Mouse (Mus musculus) lung, embryonic 16.5 days (tissue): ENCODE measurements at regions not wholly inside any gene's neighbourhood (a gene's known extent, or its start where the extent isn't known, plus 50 kb on each side); places are given as distances from the start of the nearest gene placed in this dataset.
A peak's percentile ranks its signal among the peaks of the same experiment; 100 is the strongest.

Source experiments
- ATAC-seq: fragments of 200-750 bp; cut with Nextera tagmentation; 2 replicates; pipeline ENCODE4 v1.8.0; 2017; ENCODE audit warnings: low read depth, mild to moderate bottlenecking, moderate library complexity
- H3K27ac ChIP-seq: fragments of 300-500 bp; sonication (generic); 2 replicates; pipeline ENCODE4 v1.5.1; 2014; ENCODE audit warnings: mild to moderate bottlenecking, control low read depth, low read length
- H3K27me3 ChIP-seq: fragments of 300-500 bp; sonication (generic); 2 replicates; pipeline ENCODE4 v1.6.1; 2014; ENCODE audit warnings: low read depth, low read length, mixed read lengths; ENCODE audit not compliant: control insufficient read depth, insufficient read depth
- H3K36me3 ChIP-seq: fragments of 300-500 bp; sonication (generic); 2 replicates; pipeline ENCODE4 v1.6.1; 2014; ENCODE audit warnings: low read length; ENCODE audit not compliant: control insufficient read depth, insufficient read depth
- H3K4me1 ChIP-seq: fragments of 300-500 bp; sonication (generic); replicated peaks from 2 replicates; pipeline ENCODE4 v1.6.1; 2014; ENCODE audit warnings: low read length, mixed read lengths; ENCODE audit not compliant: control insufficient read depth, insufficient read depth
- H3K4me2 ChIP-seq: fragments of 300-500 bp; sonication (generic); 2 replicates; pipeline ENCODE4 v1.6.1; 2014; ENCODE audit warnings: low read depth, low read length, control low read depth
- H3K4me3 ChIP-seq: fragments of 300-500 bp; sonication (generic); 2 replicates; pipeline ENCODE4 v1.5.1; 2014; ENCODE audit warnings: mild to moderate bottlenecking, low read length, control low read depth
- H3K9ac ChIP-seq: fragments of 300-500 bp; sonication (generic); 2 replicates; pipeline ENCODE4 v1.6.1; 2014; ENCODE audit warnings: low read length, control low read depth
- H3K9me3 ChIP-seq: fragments of 300-500 bp; sonication (generic); 2 replicates; pipeline ENCODE4 v1.6.1; 2016; ENCODE audit warnings: low read length; ENCODE audit not compliant: control insufficient read depth
- WGBS: fragments of 180-500 bp; shearing (Covaris S2); extraction: QIAGEN DNeasy Blood & Tissue Kit; methylation state at CpG from one replicate; pipeline ENCODE4 v1.1.7; 2014; 5-methylcytosine and 5-hydroxymethylcytosine counted together

DNA sequence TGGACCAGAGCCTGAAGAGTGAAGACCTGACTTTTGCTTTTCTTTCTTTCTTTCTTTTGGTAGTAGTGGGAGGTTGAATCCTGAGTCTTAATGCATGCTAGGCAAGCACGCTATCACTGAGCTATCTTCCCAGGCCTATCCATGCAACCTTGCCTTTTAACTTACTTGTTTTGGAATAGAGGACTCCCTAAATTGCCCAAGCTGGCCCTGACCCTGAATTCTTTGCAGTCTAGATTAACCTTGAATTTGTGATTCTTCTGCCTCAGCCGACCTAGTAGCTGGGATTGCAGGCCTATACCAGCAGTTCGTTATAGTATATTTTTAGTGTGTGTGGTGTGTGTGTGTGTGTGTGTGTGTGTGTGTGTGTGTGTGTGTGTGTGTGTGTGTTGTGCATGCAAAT is 183.1 kb downstream of the Gm12728 start:
- ATAC-seq: no peak
- H3K4me1 ChIP-seq: peaks cover 6% of the 10 kb centered on the region; the same call in 1 of the 2 replicates
- H3K4me3 ChIP-seq: no peak overlapping the region
- no peaks in the 10 kb centered on the region for H3K9me3 ChIP-seq
- H3K27ac ChIP-seq: no peak overlapping the region
- no peaks in the 10 kb centered on the region for H3K27me3 ChIP-seq
- no peak overlapping the region for H3K4me2 ChIP-seq
- H3K36me3 ChIP-seq: no peaks in the 10 kb centered on the region
- WGBS: 80% methylated on average over 3 of the region's 3 CpGs
- H3K9ac ChIP-seq: no peak overlapping the region

DNA sequence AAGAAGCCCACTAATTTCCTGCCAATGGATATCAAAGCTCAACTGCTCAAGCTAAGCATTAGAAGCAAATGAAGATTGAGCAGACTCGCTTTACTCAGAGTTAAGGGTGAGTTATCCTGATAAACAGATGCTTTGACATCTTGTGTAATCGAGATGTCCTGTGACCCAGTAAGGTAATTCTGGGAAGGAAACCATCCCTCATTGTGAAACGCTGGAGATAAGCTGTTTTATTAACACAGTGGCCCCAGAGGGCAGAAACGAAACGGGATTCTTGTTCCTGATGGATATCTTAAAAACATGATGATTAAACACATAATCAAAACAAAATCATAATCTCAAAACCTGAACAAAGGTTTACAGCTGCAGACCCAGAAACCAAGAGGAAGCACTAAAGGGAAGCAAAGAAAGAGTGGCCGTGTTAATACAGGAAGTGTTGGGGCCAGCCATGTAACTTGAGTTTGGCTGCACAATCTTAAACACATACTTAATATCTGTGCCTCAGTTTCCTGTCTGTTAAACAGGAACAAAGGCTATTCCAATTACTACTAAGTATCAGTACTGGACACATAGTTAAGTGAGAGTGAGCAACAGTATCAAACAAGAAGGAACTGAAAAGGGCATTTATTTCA is 184.2 kb downstream of the Gm12728 start:
- H3K4me3 ChIP-seq: no peak overlapping the region

DNA sequence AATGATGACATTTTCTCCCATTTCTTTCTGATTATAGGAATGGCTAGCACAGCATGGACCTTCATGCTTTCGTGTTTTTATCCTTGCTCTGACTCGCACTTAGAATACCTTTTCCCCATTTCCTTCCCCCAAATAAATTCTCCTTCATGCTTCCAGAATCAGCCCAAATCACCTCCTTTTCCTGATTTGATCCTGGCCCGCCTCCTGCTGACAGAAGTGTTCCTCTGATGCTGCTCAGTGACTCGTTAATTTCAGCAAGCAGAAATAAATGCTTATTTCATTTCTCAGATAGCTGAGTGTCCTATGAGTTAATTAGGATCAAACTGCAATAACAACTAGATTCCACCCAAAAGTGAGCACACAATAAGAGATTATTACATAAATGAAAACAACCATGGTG is 185.3 kb downstream of the Gm12728 start:
- 60% methylated on average over 4 of the region's 4 CpGs for WGBS
- H3K9me3 ChIP-seq: no peaks in the 10 kb centered on the region
- ATAC-seq: no peak
- no peak overlapping the region for H3K27ac ChIP-seq
- H3K4me2 ChIP-seq: no peak overlapping the region
- no peak overlapping the region for H3K9ac ChIP-seq
- no peaks in the 10 kb centered on the region for H3K36me3 ChIP-seq
- H3K4me1 ChIP-seq: no peaks in the 10 kb centered on the region
- no peaks in the 10 kb centered on the region for H3K27me3 ChIP-seq
- H3K4me3 ChIP-seq: no peak overlapping the region

More for the DNA sequence above, 184.2 kb downstream of the Gm12728 start:
- 43% methylated on average over 6 of the region's 6 CpGs for WGBS
- ATAC-seq: no peak
- H3K36me3 ChIP-seq: no peaks in the 10 kb centered on the region
- no peak overlapping the region for H3K9ac ChIP-seq
- no peaks in the 10 kb centered on the region for H3K9me3 ChIP-seq
- H3K27ac ChIP-seq: no peak overlapping the region
- no peaks in the 10 kb centered on the region for H3K27me3 ChIP-seq
- no peak overlapping the region for H3K4me2 ChIP-seq
- peaks cover 6% of the 10 kb centered on the region; the same call in 1 of the 2 replicates for H3K4me1 ChIP-seq

DNA sequence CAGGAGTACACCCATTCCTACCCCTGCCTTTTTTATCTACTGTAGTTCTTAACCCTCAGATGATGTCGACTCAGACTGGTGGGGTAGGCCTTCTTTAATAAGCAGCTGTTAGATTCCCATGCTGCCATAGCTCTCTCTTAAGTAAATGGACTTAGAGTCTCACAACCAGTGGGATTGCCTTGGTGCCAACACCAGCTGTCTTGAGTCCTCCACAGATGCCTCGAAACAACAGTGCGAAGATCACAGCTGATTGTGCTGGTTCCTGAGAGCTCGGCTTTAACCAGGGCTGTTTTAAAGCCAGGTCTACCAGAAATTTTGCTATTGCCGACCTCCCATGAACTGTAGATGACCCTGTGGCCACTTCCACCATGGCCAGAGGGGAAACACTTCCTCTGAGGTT is 189.4 kb downstream of the Gm12728 start:
- no peaks in the 10 kb centered on the region for H3K27me3 ChIP-seq
- H3K9ac ChIP-seq: no peak overlapping the region
- H3K9me3 ChIP-seq: no peaks in the 10 kb centered on the region
- WGBS: 77% methylated on average over 5 of the region's 5 CpGs
- no peak overlapping the region for H3K4me2 ChIP-seq
- no peak overlapping the region for H3K4me3 ChIP-seq
- H3K36me3 ChIP-seq: no peaks in the 10 kb centered on the region
- no peak overlapping the region for H3K27ac ChIP-seq
- no peaks in the 10 kb centered on the region for H3K4me1 ChIP-seq
- no peak for ATAC-seq

DNA sequence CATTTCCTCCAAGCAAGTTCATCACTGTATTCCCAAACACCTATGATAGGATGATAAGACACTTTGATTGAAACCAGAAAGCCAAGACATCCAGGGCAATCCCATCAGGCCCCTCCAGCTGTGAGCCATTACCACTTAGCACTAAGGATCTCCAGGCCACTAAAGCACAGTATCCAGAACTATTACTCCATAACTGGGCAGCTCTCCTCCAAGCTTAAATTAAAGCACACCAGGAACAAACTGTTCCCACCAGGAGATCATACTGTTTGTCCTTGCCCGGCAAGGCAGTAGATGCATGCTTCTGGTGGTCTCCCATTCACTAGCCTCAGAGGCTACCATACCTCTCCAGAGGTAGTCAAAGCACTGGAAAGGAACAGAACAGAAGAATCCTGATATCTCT is 193.3 kb downstream of the Gm12728 start:
- Histone ChIP-seq H3K27me3 (no peaks in the 10 kb centered on the region), H3K4me2 (no peak overlapping the region), H3K27ac (no peak overlapping the region), H3K9me3 (no peaks in the 10 kb centered on the region), H3K4me1 (no peaks in the 10 kb centered on the region), H3K36me3 (no peaks in the 10 kb centered on the region), H3K9ac (no peak overlapping the region), H3K4me3 (no peak overlapping the region)
- 76% methylated on average over 1 of the region's 1 CpGs for WGBS
- ATAC-seq: no peak

DNA sequence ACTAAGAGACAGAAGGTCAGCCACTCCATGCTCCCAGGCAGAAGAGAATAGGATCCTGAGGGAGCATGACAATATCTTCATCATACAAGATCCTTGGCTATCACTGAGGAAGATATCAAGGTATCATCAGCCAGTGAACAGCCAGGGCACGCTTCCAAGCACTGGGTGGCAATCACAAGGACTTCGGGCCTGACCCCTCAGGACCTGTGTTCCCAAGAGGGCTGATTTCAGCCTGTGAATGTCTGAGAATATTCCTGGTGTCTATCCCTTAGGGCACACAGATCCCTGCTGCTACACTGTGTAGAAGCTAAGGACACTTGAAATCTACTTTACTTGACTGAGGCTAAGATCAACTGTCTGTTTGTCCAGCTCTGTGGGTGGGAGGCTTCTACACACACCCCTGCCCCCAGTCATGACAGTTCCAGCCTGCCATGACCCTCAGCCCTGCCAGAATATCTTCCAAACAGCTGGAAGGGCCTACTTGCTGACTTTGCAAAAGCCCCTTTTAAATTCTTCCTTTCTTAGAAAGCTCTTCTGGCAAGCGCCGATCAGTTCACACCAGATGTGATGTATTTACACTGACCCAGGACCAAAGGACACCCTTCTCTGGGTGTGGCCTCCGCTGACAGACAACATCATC is 198.4 kb downstream of the Gm12728 start:
- Histone ChIP-seq H3K9me3 (no peaks in the 10 kb centered on the region), H3K27me3 (no peaks in the 10 kb centered on the region), H3K27ac (0 out of 2 replicates have a peak overlapping the region, but pooled peaks have one; percentile 14), H3K36me3 (no peaks in the 10 kb centered on the region), H3K4me2 (no peak overlapping the region), H3K4me3 (no peak overlapping the region), H3K4me1 (no peaks in the 10 kb centered on the region; the same call in 1 of the 2 replicates), H3K9ac (no peak overlapping the region)
- 49% methylated on average over 5 of the region's 5 CpGs for WGBS
- ATAC-seq: peak; percentile 91

DNA sequence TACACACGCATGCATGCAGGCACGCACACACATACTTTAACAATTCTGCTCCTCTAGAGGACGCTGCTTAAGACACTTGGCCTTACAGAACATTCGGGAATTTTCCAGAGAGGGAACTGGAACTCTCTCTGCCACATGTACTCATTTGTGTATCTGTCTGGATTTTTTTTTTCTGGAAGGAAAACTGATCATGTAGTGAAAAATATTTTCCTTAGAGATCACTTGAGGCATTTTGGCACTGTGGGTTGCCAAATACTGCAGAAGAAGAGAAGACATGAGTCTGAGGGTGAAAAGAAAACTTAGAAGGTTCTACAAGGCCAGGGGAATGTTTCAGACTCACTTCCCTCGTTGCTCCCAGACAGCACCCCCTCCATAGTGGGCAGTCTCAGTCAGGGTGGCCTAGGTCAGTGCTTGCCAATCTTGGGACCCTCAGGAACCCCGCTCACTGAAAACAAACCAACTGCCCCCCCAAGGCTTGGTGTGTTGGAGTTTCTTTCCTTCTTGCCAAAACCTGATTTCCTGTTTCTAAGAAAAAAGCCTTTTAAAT is 203.0 kb downstream of the Gm12728 start:
- Histone ChIP-seq H3K4me2 (no peak overlapping the region), H3K36me3 (no peaks in the 10 kb centered on the region), H3K27ac (no peak overlapping the region), H3K27me3 (no peaks in the 10 kb centered on the region), H3K4me3 (no peak overlapping the region), H3K9me3 (no peaks in the 10 kb centered on the region), H3K4me1 (no peaks in the 10 kb centered on the region; the same call in 1 of the 2 replicates), H3K9ac (no peak overlapping the region)
- WGBS: 67% methylated on average over 6 of the region's 6 CpGs
- no peak for ATAC-seq

DNA sequence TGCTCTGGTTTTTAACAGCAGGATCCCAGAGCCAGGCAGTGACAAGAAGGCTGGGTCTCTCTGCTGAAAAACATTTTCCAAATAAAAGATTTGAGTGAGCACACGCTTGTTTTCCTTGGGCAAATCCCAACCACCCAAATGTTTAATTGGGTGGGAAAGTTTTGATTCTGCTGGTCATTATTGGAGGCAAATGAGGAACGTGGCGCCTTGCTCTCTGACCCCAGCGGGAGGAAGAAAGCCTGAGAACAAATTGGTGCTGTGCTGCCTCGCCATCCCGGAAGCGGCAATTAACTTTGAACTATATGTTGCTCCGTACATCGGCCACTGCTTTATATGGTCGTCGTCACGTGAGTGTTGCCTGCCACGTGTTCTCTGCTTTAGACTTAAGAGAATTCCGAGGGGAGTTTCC is 204.7 kb downstream of the Gm12728 start:
- Histone ChIP-seq H3K27ac (no peak overlapping the region), H3K4me1 (no peaks in the 10 kb centered on the region; the same call in none of the 2 replicates), H3K36me3 (no peaks in the 10 kb centered on the region), H3K9ac (no peak overlapping the region), H3K27me3 (no peaks in the 10 kb centered on the region), H3K4me2 (no peak overlapping the region), H3K9me3 (no peaks in the 10 kb centered on the region), H3K4me3 (no peak overlapping the region)
- no peak for ATAC-seq
- 74% methylated on average over 14 of the region's 14 CpGs for WGBS

DNA sequence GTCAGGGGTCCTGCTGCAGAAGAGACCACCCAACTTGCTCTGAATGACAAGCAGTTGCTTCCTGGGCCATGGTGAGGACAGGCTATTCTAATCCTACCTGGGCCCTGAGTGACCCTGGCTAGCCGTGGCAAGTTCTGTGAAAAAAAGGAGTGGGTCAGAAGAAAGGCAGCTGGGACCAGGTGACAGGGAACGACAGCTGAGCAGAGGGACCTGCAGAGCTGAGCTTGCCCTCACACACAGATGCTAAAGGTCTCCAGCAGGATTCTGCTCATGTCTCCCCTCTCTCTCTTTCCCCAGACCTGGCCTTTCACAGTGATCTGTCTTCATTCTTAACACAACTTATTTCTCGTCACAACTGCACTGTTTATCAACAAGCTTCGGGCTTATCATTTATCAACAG is 206.4 kb downstream of the Gm12728 start:
- Histone ChIP-seq H3K36me3 (no peaks in the 10 kb centered on the region), H3K4me1 (no peaks in the 10 kb centered on the region; the same call in none of the 2 replicates), H3K9ac (no peak overlapping the region), H3K4me3 (no peak overlapping the region), H3K27me3 (no peaks in the 10 kb centered on the region), H3K27ac (peak overlapping the region; percentile 36; the same call in 1 of the 2 replicates), H3K4me2 (no peak overlapping the region), H3K9me3 (no peaks in the 10 kb centered on the region)
- WGBS: 39% methylated on average over 4 of the region's 4 CpGs
- ATAC-seq: no peak
